Mouse (Mus musculus) Muller cell, postnatal 12 days (primary cell): ENCODE data around the gene Pou2f2.

Source experiments
- DNase-seq: peaks from one replicate; pipeline ENCODE4 v3.0.0-alpha.2; 2015; ENCODE audit errors: inconsistent ontology term

Pou2f2 gene

GRCm38 (mm10) chr7:25179606-25180161 is at the start of gene Pou2f2:
Pou2f2 (minus strand) TSS chr7:25179726.
- DNase-seq: peak; percentile 79

GRCm38 (mm10) chr7:25227523-25228300 is 48.2 kb upstream of the Pou2f2 start:
- DNase-seq: no peak

- no peak for DNase-seq
Measured at GRCm38 (mm10) chr7:25222275-25222967, 42.9 kb upstream of the Pou2f2 start.

- DNase-seq: peak; percentile 99
Measured at GRCm38 (mm10) chr7:25221102-25221883, 41.8 kb upstream of the Pou2f2 start, which contains the start of gene Zfp526. Zfp526 (plus strand) TSS chr7:25221425.

- DNase-seq: peak; percentile 52
Measured at GRCm38 (mm10) chr7:25220457-25221101, 41.1 kb upstream of the Pou2f2 start, which contains the start of gene Dedd2. Dedd2 (minus strand) TSS chr7:25220615.

- peak; percentile 95 for DNase-seq
Measured at GRCm38 (mm10) chr7:25219756-25220456, 40.4 kb upstream of the Pou2f2 start.

- no peak for DNase-seq
Measured at GRCm38 (mm10) chr7:25219416-25219750, 39.9 kb upstream of the Pou2f2 start.

- DNase-seq: peak; percentile 82
Measured at GRCm38 (mm10) chr7:25218705-25219415, 39.3 kb upstream of the Pou2f2 start.

- DNase-seq: no peak
Measured at GRCm38 (mm10) chr7:25217653-25218395, 38.3 kb upstream of the Pou2f2 start.

GRCm38 (mm10) chr7:25214172-25214571 is 34.6 kb upstream of the Pou2f2 start:
- DNase-seq: no peak

GRCm38 (mm10) chr7:25213099-25213498 is 33.6 kb upstream of the Pou2f2 start:
- no peak for DNase-seq

- no peak for DNase-seq
Measured at GRCm38 (mm10) chr7:25210482-25210881, 31.0 kb upstream of the Pou2f2 start.

GRCm38 (mm10) chr7:25209161-25209622 is 29.7 kb upstream of the Pou2f2 start:
- no peak for DNase-seq

- no peak for DNase-seq
Measured at GRCm38 (mm10) chr7:25206094-25206830, 26.7 kb upstream of the Pou2f2 start.

GRCm38 (mm10) chr7:25205355-25206093 is 26.0 kb upstream of the Pou2f2 start:
- no peak for DNase-seq

GRCm38 (mm10) chr7:25203624-25204023 is 24.1 kb upstream of the Pou2f2 start:
- DNase-seq: no peak

GRCm38 (mm10) chr7:25197384-25198018 is 18.0 kb upstream of the Pou2f2 start:
- peak; percentile 81 for DNase-seq
